Mouse (Mus musculus) erythroid progenitor cell, adult 5-6 weeks (primary cell): ENCODE measurements around the gene Znrf2. TPM values are rescaled to one million over a fixed set of nuclear protein-coding genes. Genes with fewer than 3 reads are reported as not detected.
A peak's percentile ranks its signal among the peaks of the same experiment; 100 is the strongest.
"Not testable (repeated sequence)": the region's sequence is repeated elsewhere in the genome, so short reads cannot be mapped to it uniquely, and the experiment has no call there.

ENCODE experiments used
- ATAC-seq: replicated peaks from 2 replicates; pipeline ENCODE4 v1.8.0; 2016; ENCODE audit warnings: moderate number of reproducible peaks, mild to moderate bottlenecking, moderate TSS enrichment, inconsistent platforms; ENCODE audit not compliant: poor library complexity, low FRiP score, severe bottlenecking
- total RNA-seq, 2 experiments: library from RNA; stranded (forward) in 1 of 2; stranded (reverse) in 1 of 2; fragments of 150-400 nt in 1 of 2; fragments of 186-747, 209-891 nt in 1 of 2; gene quantifications; 2 replicates each; pipeline versions ENCODE4 v1.2.3 to v1.2.4; 2015 to 2017; ENCODE audit warnings: low replicate concordance in 2 of 2

The Znrf2 gene
- total RNA-seq, 2 experiments from 2014 or later: 5.9 to 15.9 TPM

DNA sequence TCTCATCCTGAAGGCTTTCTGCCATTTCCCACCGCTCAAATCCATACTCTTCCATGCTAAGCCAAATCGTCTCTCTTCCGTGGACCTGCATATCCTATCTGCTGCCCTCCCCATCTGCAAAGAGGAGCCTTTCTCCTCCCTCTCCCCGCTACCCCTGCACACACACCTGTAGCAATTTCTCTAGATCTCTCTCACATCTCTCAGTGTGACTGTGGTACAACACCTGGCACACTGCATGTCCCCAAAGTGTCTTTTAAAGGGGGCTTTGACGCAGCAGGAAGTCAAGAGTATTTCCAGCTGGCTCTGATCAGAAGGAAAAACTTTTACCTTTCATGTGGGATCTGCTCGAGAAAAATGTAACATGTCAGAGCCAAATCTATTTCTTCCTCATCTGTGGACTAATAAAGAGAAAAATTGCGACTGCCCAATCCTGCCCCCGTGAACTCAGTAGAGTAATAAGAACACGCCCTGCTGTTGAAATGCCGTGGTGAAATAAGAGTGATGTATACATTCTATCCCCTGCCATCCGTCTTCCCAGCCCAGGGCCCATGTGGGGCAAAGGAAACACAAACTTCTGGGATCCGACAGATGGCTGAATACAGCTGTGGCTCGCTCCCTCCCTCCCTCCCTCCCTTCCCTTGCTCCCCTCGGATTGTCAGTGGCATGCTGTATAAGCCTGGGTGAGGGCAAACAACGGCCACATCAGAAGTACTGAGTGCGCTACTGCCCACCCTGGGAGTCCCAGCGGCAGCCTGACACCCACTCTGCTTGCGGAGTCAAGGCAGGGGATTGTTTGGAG, 12.5 kb upstream of the Znrf2 start:
- ATAC-seq: no peak

DNA sequence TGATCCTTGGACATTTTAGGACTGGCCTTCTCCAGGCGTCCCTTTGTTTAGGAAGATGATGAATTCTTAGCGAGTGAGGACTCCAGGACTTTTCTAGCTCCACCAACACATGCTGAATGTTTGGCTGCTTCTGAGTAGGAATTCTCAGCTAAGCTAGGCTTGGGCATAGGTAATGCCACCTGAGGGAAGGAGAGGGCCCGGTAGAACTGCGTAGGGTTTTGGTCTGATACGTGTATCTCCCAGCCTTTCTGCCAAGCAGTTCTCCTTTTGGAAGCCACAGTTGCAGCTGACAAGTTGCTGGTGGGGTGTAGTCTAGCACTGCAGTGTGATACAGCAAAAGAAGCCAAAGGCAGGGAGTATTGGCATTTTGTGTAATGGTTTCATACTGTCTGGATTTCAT, 10.9 kb upstream of the Znrf2 start:
- no peak for ATAC-seq

DNA sequence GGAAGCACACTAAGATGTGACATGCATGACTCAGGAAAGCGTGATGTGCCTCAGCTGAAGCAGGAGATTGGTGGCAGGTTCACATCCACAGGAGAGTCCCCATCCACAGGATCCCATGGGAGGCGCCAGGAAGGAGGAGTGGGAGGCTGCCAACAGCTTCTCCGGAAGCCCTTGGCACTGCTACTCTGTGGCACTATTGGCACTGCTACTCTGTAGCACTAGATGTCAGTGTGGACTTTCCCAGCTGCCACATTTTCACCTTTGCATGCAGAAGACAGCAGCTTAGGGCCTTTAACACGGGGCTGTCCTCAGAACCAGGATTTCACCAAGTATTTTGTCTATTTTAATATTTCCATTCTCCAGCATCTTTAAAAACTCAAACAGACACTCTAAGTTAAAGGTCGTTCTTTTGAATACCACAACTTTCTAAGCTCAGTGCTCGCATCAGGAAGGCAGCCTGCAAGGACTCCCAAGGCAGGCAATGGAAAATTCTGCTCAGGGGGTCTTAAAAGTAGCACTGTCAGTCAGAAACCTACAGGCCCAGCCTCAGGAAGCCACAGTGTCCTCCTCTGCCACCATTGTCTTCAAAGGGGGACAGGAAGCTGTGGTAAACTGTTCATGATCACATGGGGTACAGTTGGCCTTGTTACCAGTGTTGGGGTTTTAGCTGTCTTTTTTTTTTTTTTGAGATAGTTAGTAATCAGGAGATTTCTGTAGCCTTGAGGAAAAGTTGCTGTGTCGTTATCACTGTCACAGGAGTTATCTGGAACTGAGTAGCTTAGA, 7.0 kb upstream of the Znrf2 start:
- ATAC-seq: no peak

DNA sequence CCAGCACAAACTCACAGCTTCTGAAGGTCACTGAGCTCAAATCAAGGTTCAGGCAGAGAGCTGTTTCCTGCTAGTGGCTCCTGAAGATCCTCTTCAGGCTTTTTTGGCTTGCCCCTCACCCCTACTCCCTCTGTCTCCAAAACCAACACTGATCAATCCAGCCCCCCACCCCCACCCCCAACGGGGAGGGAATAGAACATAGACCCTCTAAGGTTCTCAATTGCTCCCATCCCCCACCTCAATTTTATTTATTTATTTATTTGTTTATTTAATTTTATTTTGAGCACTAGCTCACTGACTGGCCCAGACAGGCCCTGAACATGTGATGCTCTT, 6.4 kb upstream of the Znrf2 start:
- ATAC-seq: no peak

DNA sequence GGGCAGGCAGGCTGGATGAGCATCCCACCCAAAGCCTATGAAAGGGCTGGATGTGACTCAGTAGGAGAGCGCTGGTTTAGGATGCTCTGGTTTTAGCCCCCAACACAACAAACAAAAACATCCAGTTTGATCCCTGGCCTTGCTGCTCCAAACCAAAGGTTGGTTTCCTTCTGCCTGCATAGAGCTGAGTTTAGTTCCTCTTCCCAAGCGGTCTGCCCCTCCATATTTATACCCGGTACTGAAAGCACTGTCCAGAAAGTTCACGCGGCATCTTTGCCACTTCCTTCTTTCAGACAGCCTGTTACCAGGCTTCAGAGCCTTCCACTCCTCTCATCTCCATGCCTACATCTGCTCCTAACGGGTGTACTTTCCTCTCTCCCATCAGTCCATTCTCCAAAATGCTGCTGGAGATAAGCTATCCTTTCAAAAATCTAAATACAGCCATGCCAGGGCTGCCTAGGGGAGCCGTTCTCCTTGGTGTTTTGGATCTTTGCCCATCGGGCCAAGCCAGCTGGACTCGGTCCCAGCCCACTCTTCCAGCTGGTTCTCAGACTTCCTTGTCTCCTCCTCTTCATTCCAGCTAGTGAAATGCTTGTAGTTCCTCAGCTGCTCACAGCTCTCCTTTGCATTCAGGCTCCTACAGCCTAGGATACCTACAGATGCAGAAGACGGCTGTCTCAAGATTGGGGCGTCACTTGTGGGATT, 5.0 kb upstream of the Znrf2 start:
- no peak for ATAC-seq

DNA sequence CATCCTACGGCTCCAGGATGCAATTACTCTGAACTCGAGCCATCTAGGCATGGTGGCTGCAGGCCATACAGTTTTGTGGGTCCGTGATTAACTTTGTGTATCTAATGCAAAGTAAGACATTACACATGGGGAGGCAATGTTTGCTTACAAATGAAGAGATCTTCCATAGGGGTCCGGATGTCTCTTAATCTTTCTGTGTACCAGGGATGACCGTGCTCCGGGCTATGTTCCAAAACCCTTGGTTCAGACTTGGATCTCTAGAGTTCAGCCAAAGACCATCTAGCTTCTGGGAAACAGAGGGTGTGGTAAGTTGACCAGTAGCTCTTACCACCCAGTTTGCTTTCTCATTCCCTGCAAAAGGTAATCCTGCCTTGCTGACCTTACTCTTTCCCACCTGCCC, 4.4 kb upstream of the Znrf2 start:
- ATAC-seq: no peak

DNA sequence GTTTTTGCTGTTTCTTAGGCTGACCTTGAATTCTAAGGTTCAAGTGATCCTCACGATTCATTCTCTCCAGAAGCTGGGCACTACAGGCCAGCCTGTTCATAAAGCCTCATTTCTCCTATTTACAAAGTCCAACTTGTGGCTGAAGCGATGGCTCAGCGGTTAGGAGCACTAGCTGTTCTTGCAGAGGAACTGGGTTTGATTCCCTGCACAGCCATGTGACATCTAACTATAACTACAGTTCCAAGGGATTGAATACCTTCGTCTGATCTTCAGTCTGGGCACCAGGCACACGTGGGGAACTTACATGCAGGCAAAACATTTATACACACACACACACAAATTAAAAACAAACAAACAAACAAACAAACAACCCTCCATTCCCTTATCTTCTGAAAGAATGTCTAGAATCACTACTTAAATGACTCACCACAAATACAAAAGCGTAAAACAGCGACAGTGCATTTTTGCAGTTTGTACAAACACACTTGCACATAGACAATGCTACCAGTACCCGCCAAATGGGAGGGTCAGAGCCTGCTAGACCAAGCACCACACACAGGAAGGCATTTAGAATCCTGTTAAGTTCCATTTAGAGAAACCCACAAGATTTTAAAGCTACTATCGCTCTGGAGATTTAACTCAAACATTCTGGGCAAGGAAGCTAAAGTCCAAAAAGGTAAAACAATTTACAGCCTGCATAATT, 1.1 kb upstream of the Znrf2 start:
- no peak for ATAC-seq

DNA sequence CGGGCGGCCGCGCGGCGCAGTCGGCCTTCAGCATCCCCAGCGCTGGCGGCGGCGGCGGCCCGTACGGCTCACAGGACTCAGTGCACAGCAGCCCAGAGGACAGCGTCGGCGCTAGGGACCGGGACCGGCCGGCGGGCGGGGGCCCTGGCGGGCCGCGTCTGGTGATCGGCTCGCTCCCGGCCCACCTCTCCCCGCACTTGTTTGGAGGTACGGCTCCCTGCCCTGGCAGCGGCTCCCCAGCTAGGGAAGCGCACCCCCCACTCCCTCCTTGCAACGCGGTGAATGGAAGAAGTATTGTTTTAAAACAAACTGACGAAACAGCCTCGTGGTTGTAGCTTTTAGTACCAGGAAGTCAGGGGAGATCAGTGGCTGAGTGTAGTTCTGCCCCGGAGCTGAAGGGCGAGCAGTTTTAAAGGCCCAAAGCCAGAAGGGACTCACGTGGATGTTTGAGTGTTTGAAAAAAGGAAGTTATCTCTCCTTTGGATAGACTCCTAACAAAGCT, 601 bp downstream of the Znrf2 start:
- peak; percentile 48; the same call in 1 of the 2 replicates for ATAC-seq

DNA sequence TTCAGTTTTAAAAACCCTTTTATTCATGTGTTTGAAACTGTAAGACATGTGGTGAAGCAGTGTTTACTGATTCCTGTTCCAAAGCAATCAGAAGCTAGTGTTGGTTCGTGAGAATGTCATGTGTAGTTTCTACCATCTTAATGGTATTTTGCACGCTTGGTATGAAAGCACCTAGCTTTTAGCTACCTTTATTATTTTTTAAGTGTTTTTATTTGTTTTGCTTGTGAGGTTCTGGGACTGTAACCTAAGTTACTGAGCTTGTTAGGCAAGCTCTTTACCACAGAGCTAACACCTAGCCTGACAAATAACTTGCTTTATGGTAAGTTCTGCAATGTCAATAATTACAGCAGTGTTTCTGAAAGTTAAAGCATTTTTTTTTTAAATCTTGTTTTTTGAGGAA, 1.7 kb downstream of the Znrf2 start:
- no peak for ATAC-seq

DNA sequence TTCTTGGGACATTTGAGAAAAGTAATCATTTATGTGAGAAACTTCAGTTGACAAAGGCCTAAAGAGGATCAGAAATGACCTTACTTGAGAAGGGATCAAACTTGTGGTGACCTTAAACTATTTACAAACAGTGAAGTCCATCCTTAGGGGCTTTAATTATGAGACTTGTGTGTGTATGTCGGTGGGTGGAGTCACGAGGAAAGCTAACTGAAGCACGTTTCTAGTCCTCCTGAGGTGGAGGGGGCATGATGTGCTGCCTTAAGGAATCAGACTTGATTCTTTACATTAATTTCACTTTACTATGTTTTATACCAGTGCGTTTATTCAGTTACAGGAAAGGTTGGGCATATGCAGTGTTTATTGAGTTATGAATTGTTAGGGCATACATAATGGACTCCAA, 2.6 kb downstream of the Znrf2 start:
- no peak for ATAC-seq

DNA sequence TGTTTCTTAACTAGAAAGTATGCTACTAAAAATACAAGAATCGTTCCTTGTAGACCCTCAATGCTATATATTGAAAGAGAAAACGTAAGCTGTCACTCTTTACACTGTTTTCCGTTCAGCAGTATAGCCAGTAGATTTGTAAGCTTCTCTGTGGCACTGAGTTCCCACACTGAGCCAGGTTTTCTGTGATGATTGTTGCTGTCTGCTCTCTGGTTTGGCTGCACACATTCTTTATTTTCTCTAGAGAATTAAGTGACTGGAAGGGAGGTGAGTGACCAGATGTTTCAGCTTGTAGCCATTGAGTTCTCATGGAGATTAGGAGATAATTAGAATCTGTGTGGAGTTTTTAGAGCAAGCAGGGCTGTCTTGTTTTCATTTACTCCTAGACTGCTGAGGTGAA, 3.0 kb downstream of the Znrf2 start:
- ATAC-seq: no peak

DNA sequence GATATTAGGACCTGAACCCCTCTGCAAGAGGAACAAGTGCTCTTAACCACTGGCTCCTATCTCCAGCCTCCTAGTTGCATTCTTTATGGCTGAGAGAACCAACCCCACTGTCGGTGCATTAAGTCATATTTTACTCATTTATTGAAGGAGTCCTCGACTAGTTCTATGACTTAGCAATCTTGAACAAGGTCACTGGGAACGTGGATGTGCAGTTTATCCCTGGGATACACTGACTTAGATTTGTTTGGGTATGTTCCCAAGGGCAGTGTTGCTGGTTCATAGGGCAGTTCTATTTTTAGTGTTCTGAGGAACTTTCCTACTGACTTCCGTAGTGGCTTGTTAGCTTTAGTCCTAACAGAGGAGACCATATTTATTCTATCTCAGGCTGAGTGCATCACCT, 5.6 kb downstream of the Znrf2 start:
- ATAC-seq: no peak

DNA sequence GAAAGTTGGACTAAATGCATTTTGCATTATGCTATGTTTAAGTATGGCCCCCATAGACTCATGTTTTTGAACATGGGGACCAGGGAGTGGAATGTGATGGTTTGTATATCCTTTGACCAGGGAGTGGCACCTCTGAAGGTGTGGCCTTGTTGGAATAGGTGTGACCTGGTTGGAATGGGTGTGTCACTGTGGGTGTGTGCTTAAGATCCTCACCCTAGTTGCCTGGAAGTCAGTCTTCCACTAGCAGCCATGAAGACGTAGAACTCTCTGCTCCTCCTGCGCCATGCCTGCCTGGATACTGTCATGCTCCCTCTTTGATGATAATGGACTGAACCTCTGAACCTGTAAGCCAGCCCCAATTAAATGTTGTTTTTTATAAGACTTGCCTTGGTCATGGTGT, 7.8 kb downstream of the Znrf2 start:
- ATAC-seq: not testable (repeated sequence)

DNA sequence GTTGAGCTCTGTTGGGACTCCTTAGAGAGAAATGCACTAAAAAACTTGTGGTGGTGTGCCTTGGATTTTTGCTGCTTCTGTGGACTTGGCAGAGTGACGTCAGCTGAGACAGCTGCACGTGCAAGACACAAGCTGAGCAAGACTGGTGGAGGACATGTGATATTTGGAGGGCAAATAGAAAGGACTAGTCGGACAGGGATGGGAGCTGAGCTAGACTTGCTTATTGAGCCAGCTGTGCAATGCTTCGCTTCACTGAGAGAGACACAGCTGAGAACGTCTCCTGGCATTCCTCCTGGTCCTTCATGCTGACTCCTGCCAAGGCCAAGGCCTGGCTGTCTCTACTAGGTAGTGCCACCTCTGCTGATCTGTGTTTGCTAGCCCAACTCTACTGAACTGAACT, 10.8 kb downstream of the Znrf2 start:
- ATAC-seq: no peak

DNA sequence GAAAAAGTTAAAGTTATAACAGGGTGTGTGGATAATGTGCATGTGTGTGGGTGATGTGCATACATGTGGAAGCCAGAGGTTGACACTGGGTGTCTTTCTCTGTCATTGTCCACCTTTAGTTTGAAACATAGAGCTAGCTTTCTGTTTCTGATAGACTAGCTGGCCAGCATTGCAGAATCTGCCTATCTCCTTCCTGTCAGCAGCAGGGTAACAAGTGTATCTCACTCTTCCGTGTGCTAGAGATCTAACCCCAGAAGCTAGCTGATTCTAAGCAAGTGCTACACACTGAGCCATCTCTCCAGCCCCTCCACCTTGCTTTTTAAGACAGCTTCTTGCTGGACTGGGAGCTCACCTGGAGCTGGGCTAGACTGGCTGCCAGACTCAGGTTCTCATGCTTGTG, 11.6 kb downstream of the Znrf2 start:
- no peak for ATAC-seq

DNA sequence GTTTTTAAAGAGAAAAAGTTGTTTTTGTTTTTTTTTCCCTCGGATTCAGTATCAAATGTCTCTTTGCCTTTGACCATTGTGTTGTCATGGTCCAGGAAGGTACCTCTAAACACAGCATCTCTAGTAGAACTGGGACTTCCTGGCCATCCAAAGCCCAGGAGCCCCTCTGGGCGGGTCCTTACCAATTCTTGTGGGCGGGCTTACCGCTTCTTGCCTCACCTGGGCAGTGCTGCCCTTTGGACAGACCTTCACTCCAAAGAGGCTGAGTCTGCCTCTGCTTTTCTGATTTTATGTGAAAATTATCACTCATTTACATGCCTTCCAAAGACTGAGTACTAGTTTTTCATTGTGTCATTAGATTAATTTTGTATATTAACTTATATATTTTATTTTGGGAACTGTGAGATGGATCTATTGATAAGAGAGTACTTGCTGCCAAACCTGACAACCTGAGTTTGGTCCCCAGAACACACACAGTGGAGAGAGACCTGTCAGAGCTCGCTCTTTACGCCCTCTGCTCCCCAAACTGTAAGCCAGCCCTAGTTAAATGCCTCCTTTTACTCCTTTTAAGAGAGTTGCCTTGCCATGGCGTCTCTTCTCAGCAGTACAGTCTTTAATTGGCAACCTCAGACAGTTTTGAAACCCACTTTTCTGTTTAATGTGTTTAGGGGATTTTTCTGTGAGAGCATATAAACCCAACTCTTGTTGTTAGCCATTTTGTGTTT, 13.5 kb downstream of the Znrf2 start:
- ATAC-seq: no peak

DNA sequence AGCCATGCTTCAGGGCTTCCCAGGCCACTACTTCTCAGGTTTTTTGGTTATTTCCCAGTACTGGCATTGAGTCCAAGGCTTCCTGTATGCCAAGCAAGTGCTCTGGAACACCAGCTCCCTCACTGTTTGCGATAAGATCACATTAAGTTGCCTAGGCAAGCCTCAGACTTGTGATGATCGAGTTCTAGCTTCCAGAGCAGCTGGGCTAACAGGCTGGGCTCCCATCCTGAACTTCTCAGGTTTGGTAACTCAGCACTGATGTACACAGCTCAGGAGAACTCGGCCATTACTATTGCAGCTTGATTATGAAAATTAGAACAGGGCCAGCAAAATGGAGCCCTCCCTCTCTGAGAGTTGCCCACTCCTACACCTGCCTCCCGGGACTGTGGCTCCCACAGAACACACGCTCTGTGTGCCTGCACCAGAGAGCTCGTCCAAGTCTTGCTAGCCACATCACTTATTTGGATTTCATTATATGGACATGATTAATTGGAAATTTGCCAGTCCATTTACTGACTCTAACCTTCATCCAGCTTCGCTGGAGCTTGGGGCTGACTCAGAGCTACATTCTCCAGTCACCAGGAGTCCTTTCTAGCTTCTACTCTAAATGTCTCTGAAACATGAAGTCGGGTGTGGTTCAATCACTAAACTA, 14.5 kb downstream of the Znrf2 start:
- no peak for ATAC-seq

DNA sequence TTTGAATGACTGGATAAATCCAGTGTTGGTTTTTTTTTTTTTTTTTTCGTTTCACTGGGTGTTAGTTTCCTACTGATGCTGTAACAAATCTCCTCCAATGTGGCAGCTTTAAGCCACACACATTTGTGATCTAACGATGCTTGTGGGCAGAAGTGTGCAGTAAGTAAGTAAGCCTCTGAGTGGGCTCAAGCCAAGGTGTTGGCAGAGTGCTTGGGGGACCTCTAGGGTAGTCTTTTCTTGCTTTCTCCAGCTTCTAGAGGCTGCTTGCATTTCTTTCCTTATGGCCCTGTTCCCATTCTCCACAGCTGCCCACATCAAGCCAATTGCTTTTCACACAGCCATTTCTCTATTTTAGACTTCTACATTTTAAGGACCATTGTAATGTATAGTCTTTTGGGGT, 16.7 kb downstream of the Znrf2 start:
- no peak for ATAC-seq

DNA sequence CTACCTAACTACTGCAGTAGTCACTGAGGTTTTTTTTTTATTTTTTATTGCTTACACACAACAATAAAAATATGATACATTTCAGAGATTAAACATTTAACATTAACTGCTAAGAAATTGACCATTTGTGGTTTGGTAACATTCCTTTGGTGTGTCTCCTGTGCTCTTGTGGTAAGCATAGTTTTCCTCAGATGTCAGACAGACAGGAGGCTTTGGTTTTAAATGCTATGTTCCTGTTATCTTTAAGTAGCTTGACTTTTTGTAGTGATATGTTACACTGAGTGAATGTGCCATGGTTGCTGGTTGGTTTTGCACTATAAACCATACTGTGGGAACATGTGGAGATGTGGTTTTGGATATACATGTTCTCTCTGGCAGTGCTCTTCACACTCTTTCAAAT, 19.9 kb downstream of the Znrf2 start:
- no peak for ATAC-seq
